Mouse (Mus musculus): ENCODE results near the gene Bmf.

DNA sequence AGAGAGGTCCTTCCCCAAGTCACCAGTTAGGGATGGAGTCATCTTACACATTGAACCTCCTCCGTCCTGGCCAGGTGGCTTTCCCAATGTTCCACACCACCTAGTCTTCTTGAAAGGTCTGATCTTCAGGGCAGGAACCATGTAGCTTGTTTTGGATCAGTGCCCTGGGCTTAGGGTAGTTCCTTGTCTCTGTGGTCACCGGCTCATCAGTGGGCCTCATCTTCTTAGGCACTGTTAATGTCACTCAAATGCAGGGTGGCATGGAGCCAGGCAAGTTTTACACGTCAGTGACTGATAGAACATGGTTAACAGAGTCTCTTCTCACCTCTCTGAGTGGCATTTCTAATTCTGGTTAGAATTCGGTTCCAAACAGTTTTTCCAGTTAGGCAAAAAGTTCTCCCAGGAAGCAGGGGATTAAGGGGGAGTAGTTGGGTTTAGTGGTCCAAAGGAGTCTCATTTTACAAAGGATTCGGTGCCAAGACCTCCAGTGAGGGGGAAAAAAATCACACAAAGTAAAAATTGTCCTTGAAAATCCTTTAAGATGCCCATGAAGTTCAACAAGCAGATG, 26.2 kb downstream of the Bmf start:
- TF ChIP-seq CTCF (IDR thresholded peaks at IDR 0.05; ENCODE audit: borderline replicate concordance, insufficient read depth, low read length) (no peak), POLR2A (IDR thresholded peaks at IDR 0.05; ENCODE audit: low read depth, low read length) (no peak)

Measured in embryonic fibroblast, embryonic 13.5 days (primary cell).